Mouse (Mus musculus): Measurements from ENCODE around the gene Cacna2d1.

GRCm38 (mm10) chr5:16002431-16003063, 68.1 kb downstream of the Cacna2d1 start:
- no peak for TF ChIP-seq CTCF (IDR thresholded peaks at IDR 0.05; ENCODE audit: low read depth, low read length)
- no peak for TF ChIP-seq GATA1 (IDR thresholded peaks at IDR 0.05; ENCODE audit: borderline replicate concordance, low read length)
- no peak for TF ChIP-seq POLR2AphosphoS5 (IDR thresholded peaks at IDR 0.05; ENCODE audit: insufficient replicate concordance, low read depth, low read length)
